In the genomic region with DNA sequence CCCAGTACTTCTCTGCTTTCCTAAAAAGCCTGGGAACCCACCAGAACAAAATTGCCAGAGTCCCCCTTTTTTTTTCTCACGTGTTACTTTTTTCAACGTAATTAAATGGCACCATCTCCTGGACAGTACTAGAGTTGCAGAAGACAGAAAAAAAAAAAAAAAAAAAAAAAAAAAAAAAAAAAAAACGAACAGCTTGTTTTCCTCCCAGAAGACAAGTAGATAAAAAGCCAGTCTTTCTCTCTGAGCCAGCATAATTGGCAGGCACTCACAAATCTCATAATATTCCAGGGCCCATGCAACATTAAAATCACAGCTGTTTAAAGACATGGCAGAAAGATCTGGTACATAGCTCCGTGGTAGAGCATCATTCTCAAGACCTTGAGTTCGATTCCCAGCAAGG, we compare ENCODE assay signal across 8 mouse cellular contexts.
DNase-seq lines count a peak whose midpoint lies in the region; ATAC-seq and TF ChIP-seq lines count a peak whose summit lies in the region.

No protein-coding gene starts in this region.

- TF ChIP-seq CTCF in heart, adult 2 months (IDR thresholded peaks at IDR 0.05): peak; percentile 59
- peak; percentile 65 for TF ChIP-seq CTCF in stomach, postnatal 0 days (IDR thresholded peaks at IDR 0.05; ENCODE audit: low read depth)

- H3K27me3 ChIP-seq in heart, adult 2 months (ENCODE audit: control insufficient read depth, insufficient read depth, low read length): no peaks in the 10 kb centered on the region
- H3K27me3 ChIP-seq in heart, embryonic 10.5 days (ENCODE audit: insufficient read depth, poor library complexity, severe bottlenecking): peaks cover 32% of the 10 kb centered on the region
- no peaks in the 10 kb centered on the region for H3K27me3 ChIP-seq in forebrain, embryonic 16.5 days (replicated peaks; ENCODE audit: control insufficient read depth, insufficient read depth, low read length)
- no peaks in the 10 kb centered on the region for H3K27me3 ChIP-seq in stomach, postnatal 0 days (ENCODE audit: control insufficient read depth, insufficient read depth, low read length)

- H3K9ac ChIP-seq in heart, adult 2 months (ENCODE audit: low read depth, low read length): no peak overlapping the region
- no peak overlapping the region for H3K9ac ChIP-seq in forebrain, embryonic 16.5 days (replicated peaks; ENCODE audit: low read depth, low read length)
- no peak overlapping the region for H3K9ac ChIP-seq in stomach, postnatal 0 days (ENCODE audit: low read length)

- H3K79me2 ChIP-seq in heart, adult 2 months (replicated peaks; ENCODE audit: control insufficient read depth, insufficient read depth, low read length): no peaks in the 10 kb centered on the region

- no peak for TF ChIP-seq POLR2A in heart, adult 2 months (IDR thresholded peaks at IDR 0.05; ENCODE audit: insufficient read depth, low read depth, low read length)

- no peaks in the 10 kb centered on the region for H3K36me3 ChIP-seq in heart, adult 2 months (ENCODE audit: control insufficient read depth, insufficient read depth, low read length)
- no peaks in the 10 kb centered on the region for H3K36me3 ChIP-seq in heart, embryonic 10.5 days
- H3K36me3 ChIP-seq in forebrain, embryonic 16.5 days (ENCODE audit: control insufficient read depth, insufficient read depth): no peaks in the 10 kb centered on the region
- no peaks in the 10 kb centered on the region for H3K36me3 ChIP-seq in stomach, postnatal 0 days (ENCODE audit: control insufficient read depth, insufficient read depth, low read length)

- no peak for TF ChIP-seq EP300 in heart, adult 2 months (IDR thresholded peaks at IDR 0.05; ENCODE audit: insufficient read depth, low read depth, low read length)
- no peak for TF ChIP-seq EP300 in stomach, postnatal 0 days (optimal IDR thresholded peaks at IDR 0.05)

- no peak overlapping the region for H3K27ac ChIP-seq in heart, adult 2 months
- no peak overlapping the region for H3K27ac ChIP-seq in heart, embryonic 10.5 days
- peak overlapping the region; percentile 58 for H3K27ac ChIP-seq in forebrain, embryonic 16.5 days (ENCODE audit: low read length)
- H3K27ac ChIP-seq in stomach, postnatal 0 days (replicated peaks): no peak overlapping the region

- no peaks in the 10 kb centered on the region; the same call in 1 of the 2 replicates for H3K4me1 ChIP-seq in heart, adult 2 months (ENCODE audit: control insufficient read depth, insufficient read depth, low read length)
- peaks cover 9% of the 10 kb centered on the region for H3K4me1 ChIP-seq in heart, embryonic 10.5 days
- peaks cover 9% of the 10 kb centered on the region for H3K4me1 ChIP-seq in forebrain, embryonic 16.5 days (replicated peaks; ENCODE audit: control insufficient read depth, insufficient read depth, low read length)
- no peaks in the 10 kb centered on the region for H3K4me1 ChIP-seq in stomach, postnatal 0 days (replicated peaks; ENCODE audit: control insufficient read depth, insufficient read depth)

- 24% methylated on average over 5 of the region's 5 CpGs for WGBS in heart, adult 2 months
- WGBS in heart, embryonic 10.5 days: 31% methylated on average over 5 of the region's 5 CpGs
- 23% methylated on average over 5 of the region's 5 CpGs for WGBS in forebrain, embryonic 16.5 days
- WGBS in stomach, postnatal 0 days: 26% methylated on average over 5 of the region's 5 CpGs

- peak; percentile 78 for ATAC-seq in forebrain, embryonic 16.5 days
- ATAC-seq in stomach, postnatal 0 days (ENCODE audit: low FRiP score, low TSS enrichment): no peak

- intact Hi-C loops in heart, adult 2 months (cut with DNase I): loop anchor here (1.0 to 10.0 kb wide), 2 partner anchors 147 to 269 kb away; partner anchors contain the start of gene Tmed3

- DNase-seq in heart, adult 2 months: peak in 1 of 2 experiments; percentile 12
- no peak for DNase-seq in heart, embryonic 10.5 days (ENCODE audit: low spot score)
- peak; percentile 26 to 59 for DNase-seq in right cerebral cortex, postnatal 10 days (ENCODE audit: low spot score in 2 of 2)
- DNase-seq in right cerebral cortex, adult 2 months (ENCODE audit: low spot score in 2 of 2): no peak
- DNase-seq in stomach, postnatal 0 days (ENCODE audit: low spot score): no peak
- DNase-seq in gastrocnemius, postnatal 25 days: no peak
- DNase-seq in urinary bladder, postnatal 14 days (ENCODE audit: low spot score): no peak

- H3K4me2 ChIP-seq in forebrain, embryonic 16.5 days (ENCODE audit: low read length): no peak overlapping the region
- H3K4me2 ChIP-seq in stomach, postnatal 0 days (replicated peaks; ENCODE audit: low read depth): no peak overlapping the region

- no peak overlapping the region for H3K4me3 ChIP-seq in heart, adult 2 months
- H3K4me3 ChIP-seq in heart, embryonic 10.5 days: no peak overlapping the region
- H3K4me3 ChIP-seq in forebrain, embryonic 16.5 days (replicated peaks; ENCODE audit: low read length): no peak overlapping the region
- no peak overlapping the region for H3K4me3 ChIP-seq in stomach, postnatal 0 days (ENCODE audit: low read depth, low read length)

- H3K9me3 ChIP-seq in heart, embryonic 10.5 days: no peaks in the 10 kb centered on the region
- H3K9me3 ChIP-seq in forebrain, embryonic 16.5 days (ENCODE audit: control insufficient read depth, low read length): no peaks in the 10 kb centered on the region
- no peaks in the 10 kb centered on the region for H3K9me3 ChIP-seq in stomach, postnatal 0 days (ENCODE audit: control insufficient read depth, low read length)

Comparison
In these comparisons a context has a peak if more than half of its experiments do, and no peak if none do; other contexts are left out.
1. DNase-seq: peak in right cerebral cortex, postnatal 10 days (2 of 2); none in heart, embryonic 10.5 days (single experiment), right cerebral cortex, adult 2 months (0 of 2), stomach, postnatal 0 days (single experiment), gastrocnemius, postnatal 25 days (single experiment) and urinary bladder, postnatal 14 days (single experiment).